ENCODE assay signal across 15 mouse cellular contexts in the genomic region with DNA sequence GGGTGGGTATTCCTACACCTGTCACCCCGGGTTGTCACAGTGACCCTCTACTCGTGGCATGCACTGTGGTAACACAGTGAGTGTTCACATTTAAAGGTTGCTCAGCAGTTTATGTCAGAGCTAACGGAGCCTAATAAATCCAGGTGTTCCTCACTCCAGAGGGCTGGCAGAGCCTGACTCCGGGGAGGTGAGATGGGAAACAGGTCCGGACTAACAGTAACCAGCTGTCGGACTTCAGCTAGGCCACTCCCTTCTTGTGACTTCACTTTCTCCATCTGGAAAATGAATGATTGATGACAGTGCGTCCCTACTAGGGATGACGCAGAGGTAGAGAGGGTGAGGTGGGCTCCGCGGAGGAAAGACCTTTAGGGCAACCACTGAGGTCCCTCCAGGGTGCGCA.
DNase-seq lines count a peak whose midpoint lies in the region; ATAC-seq lines count a peak whose summit lies in the region.
"Had no signal": no experiment of that assay in that cellular context is flagged by ENCODE, and none has a peak within 500 bp of the region (broad histone marks: within the 10 kb centered on the region; RNA-seq: fewer than 3 reads in every experiment).

No protein-coding gene starts in this region.

- H3K4me2 ChIP-seq in hindbrain, embryonic 15.5 days, result no peak overlapping the region
- H3K4me2 ChIP-seq in midbrain, embryonic 14.5 days (ENCODE audit: low read length), result no peak overlapping the region
- H3K4me2 ChIP-seq: heart, embryonic 12.5 days had no signal

- H3K36me3 ChIP-seq in embryonic facial prominence, embryonic 10.5 days (replicated peaks), result no peaks in the 10 kb centered on the region; the same call in 1 of the 2 replicates
- H3K36me3 ChIP-seq in hindbrain, embryonic 15.5 days, result no peaks in the 10 kb centered on the region
- H3K36me3 ChIP-seq in midbrain, embryonic 14.5 days (ENCODE audit: control insufficient read depth, insufficient read depth, low read length), result no peaks in the 10 kb centered on the region
- H3K36me3 ChIP-seq: heart, embryonic 12.5 days had no signal

- H3K27me3 ChIP-seq in embryonic facial prominence, embryonic 10.5 days (replicated peaks; ENCODE audit: low read depth, poor library complexity, severe bottlenecking), result 0 out of 2 replicates have a peak, but pooled peaks cover 8% of the 10 kb centered on the region
- no peaks in the 10 kb centered on the region for H3K27me3 ChIP-seq in hindbrain, embryonic 15.5 days
- no peaks in the 10 kb centered on the region for H3K27me3 ChIP-seq in midbrain, embryonic 14.5 days (ENCODE audit: control insufficient read depth, insufficient read depth, low read length)
- H3K27me3 ChIP-seq: Patski had no signal

- DNase-seq in frontal cortex, postnatal 36 days (ENCODE audit: low spot score in 2 of 2), result no peak
- peak; percentile 42 for DNase-seq in embryonic facial prominence, embryonic 10.5 days (ENCODE audit: low spot score)
- no peak for DNase-seq in midbrain, embryonic 14.5 days
- no peak for DNase-seq in lung, postnatal 36 days
- no peak for DNase-seq in cerebellum, adult 9-11 months
- DNase-seq in adrenal gland, postnatal 10 days, result no peak
- DNase-seq: cerebellum, adult 2 months; gastrocnemius, postnatal 36 days; heart, postnatal 4 days; kidney, adult 8-10 months; lung, adult 18-20 months had no signal

- 66% methylated on average over 11 of the region's 11 CpGs for WGBS in embryonic facial prominence, embryonic 10.5 days
- 60% methylated on average over 11 of the region's 11 CpGs for WGBS in hindbrain, embryonic 15.5 days
- WGBS in midbrain, embryonic 14.5 days, result 57% methylated on average over 11 of the region's 11 CpGs

- 0 out of 2 replicates have a peak, but pooled peaks have one; percentile 3 for ATAC-seq in frontal cortex, adult (ENCODE audit: low TSS enrichment)
- no peak; the same call in 1 of the 2 replicates for ATAC-seq in hindbrain, embryonic 15.5 days (ENCODE audit: low FRiP score, low read depth)
- ATAC-seq in midbrain, embryonic 14.5 days (ENCODE audit: low FRiP score, low TSS enrichment), result no peak
- ATAC-seq: Patski had no signal

- H3K27ac ChIP-seq in embryonic facial prominence, embryonic 10.5 days (replicated peaks), result no peak overlapping the region
- H3K27ac ChIP-seq in hindbrain, embryonic 15.5 days (replicated peaks), result peak overlapping the region; percentile 67
- H3K27ac ChIP-seq in midbrain, embryonic 14.5 days (replicated peaks; ENCODE audit: low read depth, low read length), result peak overlapping the region; percentile 82

- H3K4me1 ChIP-seq in embryonic facial prominence, embryonic 10.5 days, result peaks cover 72% of the 10 kb centered on the region
- H3K4me1 ChIP-seq in hindbrain, embryonic 15.5 days (replicated peaks), result peaks cover 59% of the 10 kb centered on the region
- H3K4me1 ChIP-seq in midbrain, embryonic 14.5 days (ENCODE audit: control insufficient read depth, insufficient read depth, low read length), result peaks cover 74% of the 10 kb centered on the region

- no peaks in the 10 kb centered on the region for H3K9me3 ChIP-seq in embryonic facial prominence, embryonic 10.5 days
- H3K9me3 ChIP-seq in hindbrain, embryonic 15.5 days, result no peaks in the 10 kb centered on the region
- no peaks in the 10 kb centered on the region for H3K9me3 ChIP-seq in midbrain, embryonic 14.5 days (ENCODE audit: control insufficient read depth, low read length)
- H3K9me3 ChIP-seq: heart, embryonic 12.5 days had no signal

- H3K4me3 ChIP-seq in embryonic facial prominence, embryonic 10.5 days, result no peak overlapping the region
- no peak overlapping the region for H3K4me3 ChIP-seq in hindbrain, embryonic 15.5 days
- H3K4me3 ChIP-seq in midbrain, embryonic 14.5 days (replicated peaks; ENCODE audit: low read depth, low read length), result no peak overlapping the region
- H3K4me3 ChIP-seq: heart, embryonic 12.5 days had no signal

- H3K9ac ChIP-seq in hindbrain, embryonic 15.5 days, result no peak overlapping the region
- H3K9ac ChIP-seq in midbrain, embryonic 14.5 days (replicated peaks; ENCODE audit: low read length), result no peak overlapping the region
- H3K9ac ChIP-seq: heart, embryonic 12.5 days had no signal
